Mouse (Mus musculus) myocyte (in vitro differentiated cells): ENCODE results near the gene Rtel1.

Experiments
- POLR2A ChIP-seq: IDR thresholded peaks from one replicate; pipeline ENCODE4 v1.6.1; 2011; ENCODE audit warnings: low read depth, mild to moderate bottlenecking, control low read depth, moderate library complexity; ENCODE audit not compliant: insufficient read length
- POLR2AphosphoS2 ChIP-seq: IDR thresholded peaks from one replicate; pipeline ENCODE4 v1.6.1; 2011; ENCODE audit warnings: low read depth, control low read depth; ENCODE audit not compliant: insufficient read length
- REST ChIP-seq: IDR thresholded peaks from one replicate; pipeline ENCODE4 v1.6.1; 2011; ENCODE audit warnings: mild to moderate bottlenecking, control low read depth, moderate library complexity; ENCODE audit not compliant: insufficient read depth, insufficient read length
- TCF12 ChIP-seq: IDR thresholded peaks from one replicate; pipeline ENCODE4 v1.6.1; 2011; ENCODE audit warnings: mild to moderate bottlenecking, control low read depth; ENCODE audit not compliant: poor library complexity, insufficient read depth, severe bottlenecking

DNA sequence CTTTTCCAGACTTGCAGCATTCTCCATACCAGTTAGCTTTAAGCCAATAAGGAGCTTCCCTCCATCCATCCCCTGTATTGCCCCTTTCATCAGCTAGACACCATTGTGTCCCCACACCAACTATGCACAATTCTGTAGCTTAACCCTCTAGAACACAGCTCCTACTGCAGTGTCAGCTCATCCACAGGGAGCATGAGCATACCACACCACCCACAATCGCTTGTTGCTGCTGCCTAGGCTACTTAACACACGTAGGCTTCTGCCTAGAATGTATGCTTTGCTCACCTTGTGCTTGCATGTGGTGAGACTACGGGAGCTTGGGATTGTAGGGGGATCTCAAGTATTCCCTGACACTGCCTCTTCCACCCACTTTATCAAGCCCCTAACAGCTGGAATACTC, 37.2 kb downstream of the Rtel1 start:
- TF ChIP-seq POLR2A, result peak; percentile 17
- no peak for TF ChIP-seq REST
- peak; percentile 59 for TF ChIP-seq POLR2AphosphoS2
- no peak for TF ChIP-seq TCF12
